Mouse (Mus musculus) cortical plate, adult 2 months (tissue): ENCODE measurements around the gene Gm17349. TPM values are rescaled to one million over a fixed set of nuclear protein-coding genes. Genes with fewer than 3 reads are reported as not detected.

ENCODE experiments used
- H3K27ac ChIP-seq: fragments of 200-500 bp; 2 replicates; pipeline ENCODE4 v1.5.1; 2012; ENCODE audit warnings: low read length, control low read depth, inconsistent platforms; ENCODE audit not compliant: insufficient read depth
- H3K4me1 ChIP-seq: fragments of 200-500 bp; 2 replicates; pipeline ENCODE4 v1.6.1; 2011; ENCODE audit warnings: low read length; ENCODE audit not compliant: control insufficient read depth, insufficient read depth
- H3K4me3 ChIP-seq: fragments of 200-500 bp; 2 replicates; pipeline ENCODE4 v1.5.1; 2011; ENCODE audit warnings: mild to moderate bottlenecking, low read length, control low read depth; ENCODE audit not compliant: insufficient read depth
- CTCF ChIP-seq: fragments of 200-500 bp; IDR thresholded peaks from 2 replicates; pipeline ENCODE4 v1.5.1; 2011; ENCODE audit warnings: mild to moderate bottlenecking, control low read depth, low read length; ENCODE audit not compliant: insufficient read depth; ENCODE audit errors: extremely low read depth
- POLR2A ChIP-seq: fragments of 200-500 bp; IDR thresholded peaks from 2 replicates; pipeline ENCODE4 v1.6.1; 2011; ENCODE audit warnings: mild to moderate bottlenecking, low read length, control low read depth; ENCODE audit not compliant: insufficient read depth; ENCODE audit errors: extremely low read depth
- polyA plus RNA-seq: library from polyadenylated mRNA; depleted of rRNA; stranded (reverse); fragments of >200 nt; gene quantifications from 2 replicates; pipeline ENCODE4 v1.2.3, GENCODE M21; 2012

Gene Gm17349
- polyA plus RNA-seq, 1 experiment, result 1.8 TPM

- no peak overlapping the region for H3K4me3 ChIP-seq
- no peak for TF ChIP-seq CTCF
- TF ChIP-seq POLR2A, result no peak
- no peak overlapping the region for H3K27ac ChIP-seq
- peaks cover 1% of the 10 kb centered on the region; the same call in 1 of the 2 replicates for H3K4me1 ChIP-seq
Measured at GRCm38 (mm10) chr15:99679008-99679407, 26.3 kb downstream of the Gm17349 start.

GRCm38 (mm10) chr15:99678063-99678800, 27.1 kb downstream of the Gm17349 start:
- TF ChIP-seq POLR2A (no peak), CTCF (peak; percentile 26; the same call in 1 of the 2 replicates)
- Histone ChIP-seq H3K27ac (no peak overlapping the region), H3K4me1 (peaks cover 6% of the 10 kb centered on the region), H3K4me3 (no peak overlapping the region)

GRCm38 (mm10) chr15:99677089-99677488, 28.2 kb downstream of the Gm17349 start:
- TF ChIP-seq CTCF (no peak), POLR2A (no peak)
- Histone ChIP-seq H3K4me1 (peaks cover 6% of the 10 kb centered on the region), H3K4me3 (no peak overlapping the region), H3K27ac (no peak overlapping the region)

GRCm38 (mm10) chr15:99674866-99675265, 30.4 kb downstream of the Gm17349 start:
- peaks cover 8% of the 10 kb centered on the region for H3K4me1 ChIP-seq
- H3K4me3 ChIP-seq, result no peak overlapping the region
- TF ChIP-seq CTCF, result no peak
- no peak for TF ChIP-seq POLR2A
- no peak overlapping the region for H3K27ac ChIP-seq

GRCm38 (mm10) chr15:99671783-99672182, 33.5 kb downstream of the Gm17349 start:
- TF ChIP-seq POLR2A (no peak), CTCF (no peak)
- H3K27ac ChIP-seq, result no peak overlapping the region
- peaks cover 8% of the 10 kb centered on the region for H3K4me1 ChIP-seq
- H3K4me3 ChIP-seq, result peak overlapping the region; percentile 49; the same call in 1 of the 2 replicates

- TF ChIP-seq POLR2A, result no peak
- TF ChIP-seq CTCF, result no peak
- H3K4me1 ChIP-seq, result peaks cover 8% of the 10 kb centered on the region
- H3K4me3 ChIP-seq, result peak overlapping the region; percentile 49
- H3K27ac ChIP-seq, result no peak overlapping the region
Measured at GRCm38 (mm10) chr15:99670964-99671670, 34.2 kb downstream of the Gm17349 start.

- peak within 1 kb of the TSS; percentile 16; the same call in 1 of the 2 replicates for H3K27ac ChIP-seq
- peaks cover 8% of the 10 kb centered on the region for H3K4me1 ChIP-seq
- no peak for TF ChIP-seq CTCF
- no peak; the same call in 1 of the 2 replicates for TF ChIP-seq POLR2A
- peak within 1 kb of the TSS; percentile 49 for H3K4me3 ChIP-seq
Measured at GRCm38 (mm10) chr15:99670154-99670821, 35.0 kb downstream of the Gm17349 start, which contains the start of gene Asic1. Asic1 (plus strand) TSS chr15:99670368.

- no peak for TF ChIP-seq POLR2A
- no peak for TF ChIP-seq CTCF
- Histone ChIP-seq H3K27ac (no peak overlapping the region), H3K4me3 (no peak overlapping the region), H3K4me1 (peaks cover 7% of the 10 kb centered on the region)
Measured at GRCm38 (mm10) chr15:99669392-99669791, 35.9 kb downstream of the Gm17349 start.

- Histone ChIP-seq H3K4me1 (peaks cover 8% of the 10 kb centered on the region), H3K4me3 (no peak overlapping the region), H3K27ac (no peak overlapping the region)
- TF ChIP-seq CTCF (peak; percentile 90), POLR2A (no peak)
Measured at GRCm38 (mm10) chr15:99668881-99669280, 36.4 kb downstream of the Gm17349 start.
